Mouse (Mus musculus): ENCODE results near the gene Mau2.

- TF ChIP-seq POLR2A (IDR thresholded peaks at IDR 0.05; ENCODE audit: extremely low read depth, insufficient read depth, low read length) (no peak), CTCF (IDR thresholded peaks at IDR 0.05; ENCODE audit: low read depth, low read length) (no peak)
Measured at GRCm38 (mm10) chr8:70043996-70044395, 1.5 kb upstream of the Mau2 start.

Data from liver, adult 2 months (tissue).